8 mouse cellular contexts compared by ENCODE assay signal in genomic region chr8:106211421-106211820, GRCm38 (mm10). TPM values are rescaled to one million over a fixed set of nuclear protein-coding genes. Genes with fewer than 3 reads are reported as not detected.
A peak's percentile ranks its signal among the peaks of the same experiment; 100 is the strongest.
DNase-seq lines count a peak whose midpoint lies in the region; ATAC-seq lines count a peak whose summit lies in the region.

No protein-coding gene starts in this region.

- H3K4me1 ChIP-seq in liver, embryonic 11.5 days (replicated peaks; ENCODE audit: control insufficient read depth, insufficient read depth, low read length), result peaks cover 13% of the 10 kb centered on the region; the same call in 1 of the 2 replicates
- peaks cover 12% of the 10 kb centered on the region; the same call in 1 of the 2 replicates for H3K4me1 ChIP-seq in stomach, embryonic 15.5 days

- DNase-seq in retina, postnatal 7 days (ENCODE audit: low read depth, low spot score), result peak; percentile 9
- no peak for DNase-seq in retina, embryonic 14.5 days (ENCODE audit: low spot score)
- DNase-seq in liver, embryonic 11.5 days (ENCODE audit: low spot score), result no peak
- no peak for DNase-seq in thymus, postnatal 25 days
- no peak for DNase-seq in spleen, adult 18-20 months
- DNase-seq in gastrocnemius, postnatal 10 days, result no peak

- no peaks in the 10 kb centered on the region for H3K9me3 ChIP-seq in liver, embryonic 11.5 days (ENCODE audit: control insufficient read depth, low read length)
- H3K9me3 ChIP-seq in stomach, embryonic 15.5 days, result no peaks in the 10 kb centered on the region

- H3K4me3 ChIP-seq in liver, embryonic 11.5 days (ENCODE audit: low read depth, low read length), result peak overlapping the region; percentile 94
- H3K4me3 ChIP-seq in stomach, embryonic 15.5 days (replicated peaks), result peak overlapping the region; percentile 95

- H3K9ac ChIP-seq in liver, embryonic 11.5 days (ENCODE audit: low read depth, low read length), result peak overlapping the region; percentile 96
- H3K9ac ChIP-seq in stomach, embryonic 15.5 days, result peak overlapping the region; percentile 93

- H3K4me2 ChIP-seq in liver, embryonic 11.5 days, result peak overlapping the region; percentile 79
- H3K4me2 ChIP-seq in stomach, embryonic 15.5 days, result peak overlapping the region; percentile 78

- H3K27ac ChIP-seq in liver, embryonic 11.5 days (ENCODE audit: low read depth, low read length), result peak overlapping the region; percentile 85
- H3K27ac ChIP-seq in stomach, embryonic 15.5 days, result peak overlapping the region; percentile 96

- no peaks in the 10 kb centered on the region for H3K27me3 ChIP-seq in liver, embryonic 11.5 days (replicated peaks; ENCODE audit: control insufficient read depth, insufficient read depth, low read length)
- no peaks in the 10 kb centered on the region for H3K27me3 ChIP-seq in stomach, embryonic 15.5 days (replicated peaks)

- H3K36me3 ChIP-seq in liver, embryonic 11.5 days (ENCODE audit: control insufficient read depth, insufficient read depth, low read length), result peaks cover 28% of the 10 kb centered on the region
- H3K36me3 ChIP-seq in stomach, embryonic 15.5 days, result peaks cover 14% of the 10 kb centered on the region; the same call in 1 of the 2 replicates

- WGBS in liver, embryonic 11.5 days, result 4% methylated on average over 13 of the region's 13 CpGs
- 5% methylated on average over 13 of the region's 13 CpGs for WGBS in stomach, embryonic 15.5 days

- ATAC-seq in erythroid progenitor cell, adult 5-6 weeks (replicated peaks; ENCODE audit: low FRiP score, poor library complexity, severe bottlenecking), result peak; percentile 10
- ATAC-seq in liver, embryonic 11.5 days (replicated peaks; ENCODE audit: low FRiP score), result peak; percentile 6; the same call in 1 of the 2 replicates
- ATAC-seq in stomach, embryonic 15.5 days (ENCODE audit: insufficient read depth, low FRiP score, low read depth), result no peak

RNA-seq across cellular contexts. Expression of gene Prmt7, which starts 0.7 kb away (rescaled TPM):
- total RNA-seq in erythroid progenitor cell, adult 5-6 weeks (2015; ENCODE audit: low replicate concordance), result 0.84 and 1.8 TPM in 2 replicates
- 3.7 and 6.3 TPM in 2 replicates for total RNA-seq in erythroid progenitor cell, adult 5-6 weeks (2017; ENCODE audit: low replicate concordance)
- polyA plus RNA-seq in liver, embryonic 11.5 days (2014; fragmentation: Nextera tagmentation; extraction: Ambion mirVana), result 65.1 and 75.7 TPM in 2 replicates
- 42.2 and 46.3 TPM in 2 replicates for polyA plus RNA-seq in stomach, embryonic 15.5 days (2015; fragmentation: Nextera tagmentation; extraction: Ambion mirVana)
- total RNA-seq in gastrocnemius, postnatal 10 days (2021), result 10 to 100 TPM; 23.8 to 25.5 TPM

RNA-seq across cellular contexts. Expression of gene Slc7a6os, which starts 0.7 kb away (rescaled TPM):
- 32.7 and 42.5 TPM in 2 replicates for total RNA-seq in erythroid progenitor cell, adult 5-6 weeks (2015; ENCODE audit: low replicate concordance)
- 22.3 and 27.6 TPM in 2 replicates for total RNA-seq in erythroid progenitor cell, adult 5-6 weeks (2017; ENCODE audit: low replicate concordance)
- 34.8 and 36.5 TPM in 2 replicates for polyA plus RNA-seq in liver, embryonic 11.5 days (2014; fragmentation: Nextera tagmentation; extraction: Ambion mirVana)
- polyA plus RNA-seq in stomach, embryonic 15.5 days (2015; fragmentation: Nextera tagmentation; extraction: Ambion mirVana), result 32.0 and 35.4 TPM in 2 replicates
- 10 to 100 TPM; 11.7 to 13.3 TPM for total RNA-seq in gastrocnemius, postnatal 10 days (2021)

RNA-seq across cellular contexts. Expression of gene Slc7a6, which starts 42.8 kb away (rescaled TPM):
- total RNA-seq in erythroid progenitor cell, adult 5-6 weeks (2015; ENCODE audit: low replicate concordance), result 1.4 and 3.4 TPM in 2 replicates
- 2.0 and 2.2 TPM in 2 replicates for total RNA-seq in erythroid progenitor cell, adult 5-6 weeks (2017; ENCODE audit: low replicate concordance)
- 46.3 and 52.5 TPM in 2 replicates for polyA plus RNA-seq in liver, embryonic 11.5 days (2014; fragmentation: Nextera tagmentation; extraction: Ambion mirVana)
- 39.8 and 47.3 TPM in 2 replicates for polyA plus RNA-seq in stomach, embryonic 15.5 days (2015; fragmentation: Nextera tagmentation; extraction: Ambion mirVana)
- 10 to 100 TPM in 1 of 2 experiments, 1 to 10 TPM in 1; 5.8 to 11.0 TPM for total RNA-seq in gastrocnemius, postnatal 10 days (2021)
